Mouse (Mus musculus): Measurements from ENCODE around the gene Magi1. TPM values are rescaled to one million over a fixed set of nuclear protein-coding genes. Genes with fewer than 3 reads are reported as not detected.

The Magi1 gene
- total and polyA plus RNA-seq, 3 experiments = 4.1 to 16.5 (median 14.0) TPM

- H3K27ac ChIP-seq = no peak overlapping the region
- no peak for DNase-seq
- no peak overlapping the region for H3K4me3 ChIP-seq
- 81% methylated on average over 10 of the region's 10 CpGs for WGBS
- H3K4me1 ChIP-seq (ENCODE audit: control insufficient read depth, insufficient read depth, low read length) = 0 out of 2 replicates have a peak, but pooled peaks cover 1% of the 10 kb centered on the region
- H3K79me2 ChIP-seq (replicated peaks; ENCODE audit: control insufficient read depth, insufficient read depth, low read length) = no peaks in the 10 kb centered on the region
- H3K9ac ChIP-seq (ENCODE audit: low read depth, low read length) = no peak overlapping the region
- no peak for TF ChIP-seq EP300 (IDR thresholded peaks at IDR 0.05; ENCODE audit: insufficient read depth, low read depth, low read length)
- no peak for TF ChIP-seq POLR2A (IDR thresholded peaks at IDR 0.05; ENCODE audit: insufficient read depth, low read depth, low read length)
- TF ChIP-seq CTCF (IDR thresholded peaks at IDR 0.05) = no peak
- intact Hi-C loops (cut with DNase I) = no loop called here
- no peaks in the 10 kb centered on the region for H3K27me3 ChIP-seq (ENCODE audit: control insufficient read depth, insufficient read depth, low read length)
- no peaks in the 10 kb centered on the region for H3K36me3 ChIP-seq (ENCODE audit: control insufficient read depth, insufficient read depth, low read length)
These were observed 18.1 kb upstream of the Magi1 start for GRCm38 (mm10) chr6:94301804-94302203.

GRCm38 (mm10) chr6:94300562-94300961 is 16.8 kb upstream of the Magi1 start:
- H3K9ac ChIP-seq (ENCODE audit: low read depth, low read length) = no peak overlapping the region
- no peaks in the 10 kb centered on the region for H3K36me3 ChIP-seq (ENCODE audit: control insufficient read depth, insufficient read depth, low read length)
- no peak overlapping the region for H3K4me3 ChIP-seq
- no peaks in the 10 kb centered on the region for H3K27me3 ChIP-seq (ENCODE audit: control insufficient read depth, insufficient read depth, low read length)
- H3K27ac ChIP-seq = no peak overlapping the region
- WGBS = 39% methylated on average over 3 of the region's 3 CpGs
- no peaks in the 10 kb centered on the region for H3K79me2 ChIP-seq (replicated peaks; ENCODE audit: control insufficient read depth, insufficient read depth, low read length)
- TF ChIP-seq POLR2A (IDR thresholded peaks at IDR 0.05; ENCODE audit: insufficient read depth, low read depth, low read length) (no peak), EP300 (IDR thresholded peaks at IDR 0.05; ENCODE audit: insufficient read depth, low read depth, low read length) (no peak), CTCF (IDR thresholded peaks at IDR 0.05) (no peak)
- DNase-seq = no peak
- H3K4me1 ChIP-seq (ENCODE audit: control insufficient read depth, insufficient read depth, low read length) = 0 out of 2 replicates have a peak, but pooled peaks cover 1% of the 10 kb centered on the region
- intact Hi-C loops (cut with DNase I) = no loop called here

GRCm38 (mm10) chr6:94287387-94287786 is 3.7 kb upstream of the Magi1 start:
- Histone ChIP-seq H3K79me2 (replicated peaks; ENCODE audit: control insufficient read depth, insufficient read depth, low read length) (no peaks in the 10 kb centered on the region), H3K27ac (no peak overlapping the region), H3K9ac (ENCODE audit: low read depth, low read length) (no peak overlapping the region), H3K4me1 (ENCODE audit: control insufficient read depth, insufficient read depth, low read length) (no peaks in the 10 kb centered on the region), H3K27me3 (ENCODE audit: control insufficient read depth, insufficient read depth, low read length) (no peaks in the 10 kb centered on the region), H3K4me3 (no peak overlapping the region), H3K36me3 (ENCODE audit: control insufficient read depth, insufficient read depth, low read length) (no peaks in the 10 kb centered on the region)
- no peak for TF ChIP-seq EP300 (IDR thresholded peaks at IDR 0.05; ENCODE audit: insufficient read depth, low read depth, low read length)
- TF ChIP-seq CTCF (IDR thresholded peaks at IDR 0.05) = peak; percentile 45
- no peak for TF ChIP-seq POLR2A (IDR thresholded peaks at IDR 0.05; ENCODE audit: insufficient read depth, low read depth, low read length)
- DNase-seq = no peak
- intact Hi-C loops (cut with DNase I) = loop anchor here (5.0 kb wide), 2 partner anchors 115 to 180 kb away; no protein-coding TSS in a partner anchor

- Histone ChIP-seq H3K79me2 (replicated peaks; ENCODE audit: control insufficient read depth, insufficient read depth, low read length) (no peaks in the 10 kb centered on the region), H3K4me3 (no peak overlapping the region), H3K4me1 (ENCODE audit: control insufficient read depth, insufficient read depth, low read length) (no peaks in the 10 kb centered on the region), H3K36me3 (ENCODE audit: control insufficient read depth, insufficient read depth, low read length) (no peaks in the 10 kb centered on the region), H3K9ac (ENCODE audit: low read depth, low read length) (no peak overlapping the region), H3K27ac (no peak overlapping the region), H3K27me3 (ENCODE audit: control insufficient read depth, insufficient read depth, low read length) (no peaks in the 10 kb centered on the region)
- intact Hi-C loops (cut with DNase I) = loop anchor here (5.0 kb wide), 2 partner anchors 116 to 181 kb away; no protein-coding TSS in a partner anchor
- 76% methylated on average over 2 of the region's 2 CpGs for WGBS
- TF ChIP-seq CTCF (IDR thresholded peaks at IDR 0.05) = no peak
- no peak for TF ChIP-seq POLR2A (IDR thresholded peaks at IDR 0.05; ENCODE audit: insufficient read depth, low read depth, low read length)
- TF ChIP-seq EP300 (IDR thresholded peaks at IDR 0.05; ENCODE audit: insufficient read depth, low read depth, low read length) = no peak
- no peak for DNase-seq
These were observed 2.8 kb upstream of the Magi1 start for GRCm38 (mm10) chr6:94286555-94286954.

- Histone ChIP-seq H3K36me3 (ENCODE audit: control insufficient read depth, insufficient read depth, low read length) (no peaks in the 10 kb centered on the region), H3K27me3 (ENCODE audit: control insufficient read depth, insufficient read depth, low read length) (no peaks in the 10 kb centered on the region), H3K4me3 (peak overlapping the region; percentile 98), H3K27ac (peak overlapping the region; percentile 96), H3K9ac (ENCODE audit: low read depth, low read length) (peak overlapping the region; percentile 58), H3K4me1 (ENCODE audit: control insufficient read depth, insufficient read depth, low read length) (peaks cover 4% of the 10 kb centered on the region), H3K79me2 (replicated peaks; ENCODE audit: control insufficient read depth, insufficient read depth, low read length) (no peaks in the 10 kb centered on the region)
- peak; percentile 36 to 61 for DNase-seq
- TF ChIP-seq CTCF (IDR thresholded peaks at IDR 0.05) (peak; percentile 32; the same call in 1 of the 2 replicates), EP300 (IDR thresholded peaks at IDR 0.05; ENCODE audit: insufficient read depth, low read depth, low read length) (peak; percentile 5; the same call in 1 of the 2 replicates), POLR2A (IDR thresholded peaks at IDR 0.05; ENCODE audit: insufficient read depth, low read depth, low read length) (no peak)
- 1% methylated on average over 44 of the region's 44 CpGs for WGBS
- intact Hi-C loops (cut with DNase I) = loop anchor here (5.0 kb wide), 1 partner anchor 42 kb away; no protein-coding TSS in a partner anchor
These were observed 540 bp upstream of the Magi1 start for GRCm38 (mm10) chr6:94284089-94284825.
